Mouse (Mus musculus) erythroblast, adult 5-6 weeks (primary cell): ENCODE measurements around the gene Cnpy1. TPM values are rescaled to one million over a fixed set of nuclear protein-coding genes. Genes with fewer than 3 reads are reported as not detected.

Source experiments
- ATAC-seq: replicated peaks from 2 replicates; pipeline ENCODE4 v1.8.0; 2016; ENCODE audit warnings: moderate number of reproducible peaks, mild to moderate bottlenecking, moderate TSS enrichment, inconsistent platforms; ENCODE audit not compliant: poor library complexity, low FRiP score, severe bottlenecking
- total RNA-seq, 2 experiments: library from RNA; stranded (forward) in 1 of 2; stranded (reverse) in 1 of 2; fragments of 150-400 nt in 1 of 2; fragments of 200-764, 138-1000 nt in 1 of 2; gene quantifications; 2 replicates each; pipeline versions ENCODE4 v1.2.3 to v1.2.4; 2015 to 2017; ENCODE audit warnings: low replicate concordance in 2 of 2

Gene Cnpy1
- total RNA-seq, 2 experiments from 2014 or later = not detected

- ATAC-seq = no peak
These were observed 2.0 kb downstream of the Cnpy1 start for GRCm38 (mm10) chr5:28243501-28244177.

DNA sequence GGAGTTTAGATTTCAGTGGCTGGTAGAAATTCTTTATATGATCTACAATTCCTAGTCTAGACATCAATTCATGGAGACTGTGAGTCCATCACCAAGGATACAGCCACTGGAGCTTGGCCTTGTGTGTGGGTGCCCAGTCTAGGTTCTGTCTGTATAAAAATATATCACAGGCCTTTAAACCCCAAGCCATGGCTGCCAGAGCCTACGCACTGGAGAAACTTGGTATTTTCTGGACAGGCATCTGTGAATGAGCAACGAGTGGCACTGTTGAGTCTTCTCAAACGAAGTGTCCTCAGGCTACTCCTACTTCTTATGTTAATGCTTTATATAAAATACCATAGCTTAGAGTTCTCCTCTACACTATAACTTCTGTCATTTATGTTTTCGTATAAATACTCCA, 4.2 kb downstream of the Cnpy1 start:
- no peak for ATAC-seq

DNA sequence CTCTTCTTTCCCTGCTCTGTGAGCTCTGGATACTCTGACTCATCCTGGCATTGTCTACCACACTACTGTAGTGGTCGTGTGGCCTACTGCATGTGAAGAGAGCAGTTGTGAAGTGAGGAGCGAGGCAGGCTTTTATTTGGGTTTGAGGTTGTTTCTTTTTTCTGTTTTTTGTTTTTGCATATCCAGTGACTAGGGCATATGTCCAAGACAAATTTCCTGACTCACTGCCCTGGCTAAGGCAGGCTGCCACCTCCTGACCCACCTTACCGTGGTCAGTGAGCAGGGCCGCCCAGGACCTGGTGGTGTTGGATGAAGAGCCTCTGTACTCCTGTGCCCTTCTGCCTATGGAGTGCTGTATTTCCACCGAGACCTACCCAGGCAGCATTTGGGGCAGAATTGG, 5.8 kb downstream of the Cnpy1 start:
- no peak for ATAC-seq

DNA sequence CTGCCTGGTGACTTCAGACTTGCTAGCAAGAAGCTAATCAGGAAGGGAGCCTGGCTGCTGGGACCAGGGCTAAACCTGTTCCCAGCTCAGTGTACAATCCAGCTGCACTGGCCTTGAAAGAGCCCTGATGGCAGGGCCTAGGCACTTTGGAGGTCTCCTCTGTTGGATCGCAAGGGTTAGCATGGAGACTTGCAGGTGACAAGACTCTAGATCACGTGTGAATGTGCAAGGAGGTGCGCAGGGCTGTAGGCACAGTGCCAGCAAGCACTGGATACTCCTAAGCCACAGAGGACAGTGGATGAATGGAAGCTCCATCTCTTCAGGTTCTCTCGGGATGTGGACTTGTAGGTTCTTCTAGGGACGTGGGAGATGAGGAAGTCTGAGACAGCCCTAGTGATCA, 6.7 kb downstream of the Cnpy1 start:
- ATAC-seq = no peak

DNA sequence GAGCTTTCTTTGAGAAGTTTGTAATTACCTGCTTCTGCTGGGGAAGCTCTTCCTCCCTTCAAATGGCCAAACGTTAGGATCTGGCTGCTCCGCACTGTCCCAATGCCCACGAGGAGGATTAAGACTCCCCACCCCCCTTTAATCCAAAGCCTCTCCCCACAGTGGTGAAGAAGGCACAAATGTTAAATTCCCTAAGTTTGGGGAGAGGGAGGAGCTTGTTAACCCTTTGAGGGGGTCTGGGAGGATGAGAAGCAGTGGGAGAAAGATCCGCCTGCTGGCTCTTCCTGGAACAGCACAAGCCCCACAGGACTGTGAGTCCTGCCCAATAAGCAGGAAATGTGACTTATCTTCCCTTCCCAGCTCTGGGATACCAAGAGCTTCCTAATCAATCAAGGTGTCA, 7.5 kb downstream of the Cnpy1 start:
- ATAC-seq = no peak

GRCm38 (mm10) chr5:28237715-28238114, 7.9 kb downstream of the Cnpy1 start:
- no peak for ATAC-seq

GRCm38 (mm10) chr5:28237055-28237454, 8.6 kb downstream of the Cnpy1 start:
- no peak for ATAC-seq

DNA sequence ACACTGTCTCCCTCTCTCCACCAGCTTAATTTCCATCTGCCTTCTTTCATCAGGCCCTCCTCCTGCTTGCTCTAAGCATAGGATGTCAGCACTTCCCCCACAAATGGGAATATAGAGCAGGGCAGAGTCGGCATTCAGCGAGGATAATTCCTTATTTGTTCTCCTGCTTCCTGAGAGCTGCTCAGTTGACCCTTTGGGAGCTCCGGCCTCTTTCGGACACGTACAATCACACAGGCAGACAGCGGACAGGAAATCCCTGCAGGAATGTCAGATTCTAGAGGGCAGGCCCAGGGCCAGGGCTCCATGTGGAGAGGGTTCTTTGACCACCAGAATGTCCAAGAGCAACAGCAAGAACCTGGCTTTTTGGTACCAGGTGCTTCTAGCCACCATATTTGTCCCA, 9.5 kb downstream of the Cnpy1 start:
- ATAC-seq = no peak

DNA sequence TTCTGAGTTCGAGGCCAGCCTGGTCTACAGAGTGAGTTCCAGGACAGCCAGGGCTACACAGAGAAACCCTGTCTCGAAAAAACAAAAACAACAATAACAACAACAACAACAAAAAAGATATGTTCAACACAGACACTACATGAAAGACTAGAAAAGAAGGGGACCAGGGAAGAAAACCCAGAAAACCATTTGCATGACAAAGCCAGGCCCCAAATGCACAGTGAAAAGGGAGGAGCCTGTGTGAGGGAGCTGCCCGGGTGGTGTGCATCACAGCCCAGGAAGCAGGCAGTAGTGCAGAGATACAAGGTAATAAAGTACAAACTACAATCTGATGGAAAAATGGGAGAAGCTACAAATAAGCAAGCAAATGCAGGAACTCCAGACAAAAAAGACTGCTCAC, 13.5 kb downstream of the Cnpy1 start:
- no peak for ATAC-seq

DNA sequence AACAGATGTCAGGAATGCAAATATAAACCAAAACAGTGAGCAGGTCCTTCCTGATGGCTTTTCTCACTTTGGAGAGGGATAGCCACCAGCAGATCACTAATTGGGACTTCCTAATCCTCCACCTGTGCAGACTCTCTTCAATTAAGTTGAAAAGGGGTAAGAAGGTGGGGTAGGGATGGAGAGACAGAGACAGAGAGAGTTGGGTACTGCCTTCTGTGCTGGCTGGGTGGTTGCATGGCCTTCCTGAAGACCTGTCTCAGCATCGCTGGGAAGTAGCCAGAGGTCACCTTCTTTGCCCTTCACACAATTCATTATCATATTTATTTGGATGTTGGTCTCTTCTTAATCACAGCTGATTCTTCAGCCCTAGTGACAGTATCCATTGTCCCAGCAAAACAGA, 26.0 kb downstream of the Cnpy1 start:
- ATAC-seq = no peak

GRCm38 (mm10) chr5:28213441-28213840, 32.2 kb downstream of the Cnpy1 start:
- no peak for ATAC-seq

DNA sequence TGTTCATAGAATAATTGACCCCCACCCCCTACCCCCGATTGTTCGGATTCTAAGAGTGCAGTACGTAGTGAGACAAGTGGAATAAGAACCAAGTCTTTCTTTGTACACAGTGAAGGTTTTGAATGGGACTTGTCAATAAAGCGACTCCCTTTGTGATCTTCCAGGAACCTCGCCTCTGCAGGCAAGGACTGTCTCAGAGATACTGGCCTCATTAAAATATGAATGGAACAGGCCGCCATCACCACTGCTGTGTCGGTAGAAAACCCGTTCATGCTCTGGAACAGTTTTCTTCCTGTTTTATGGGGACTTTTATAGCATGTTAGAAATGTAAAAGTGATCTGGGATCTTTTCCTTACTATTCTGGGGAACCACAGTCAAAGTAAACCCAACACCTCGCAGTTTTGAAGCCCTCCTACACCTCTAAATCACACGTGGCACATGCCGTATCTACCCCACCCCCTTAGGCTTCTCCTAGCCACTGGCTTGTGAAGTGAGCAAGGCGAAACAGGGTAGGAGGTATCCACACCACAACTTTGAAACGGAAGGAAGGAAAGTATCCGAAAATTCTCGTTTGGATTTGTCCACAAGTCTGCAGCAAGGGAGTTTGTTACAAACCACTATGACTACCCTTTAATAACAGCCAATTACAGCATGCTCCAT, 33.8 kb downstream of the Cnpy1 start:
- ATAC-seq = no peak

GRCm38 (mm10) chr5:28210591-28211550, 34.7 kb downstream of the Cnpy1 start:
- ATAC-seq = no peak

- no peak for ATAC-seq
These were observed 35.8 kb downstream of the Cnpy1 start for GRCm38 (mm10) chr5:28209549-28210431.

GRCm38 (mm10) chr5:28208726-28209520, 36.7 kb downstream of the Cnpy1 start:
- ATAC-seq = no peak

DNA sequence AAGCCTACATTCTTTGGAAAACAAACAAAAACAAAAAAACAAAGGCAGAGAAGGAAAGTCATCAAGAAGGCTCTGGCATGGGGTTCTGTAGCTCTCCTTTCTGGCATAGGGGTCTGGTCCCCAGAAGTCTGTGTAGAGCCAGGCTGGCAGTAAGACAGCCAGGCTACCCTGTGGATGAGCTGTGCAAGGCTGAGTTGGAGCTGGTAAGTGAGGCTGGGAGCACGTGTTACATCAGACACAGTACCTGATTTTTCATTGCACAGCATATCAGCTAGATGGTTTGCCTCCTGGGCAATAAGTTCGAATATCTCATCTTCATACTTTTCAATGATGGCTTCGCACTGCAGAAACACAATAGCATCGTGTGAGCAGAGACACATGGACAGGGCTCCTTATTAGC, 38.6 kb downstream of the Cnpy1 start:
- ATAC-seq = no peak

GRCm38 (mm10) chr5:28206448-28206847, 39.2 kb downstream of the Cnpy1 start:
- ATAC-seq = no peak

- no peak for ATAC-seq
These were observed 40.9 kb downstream of the Cnpy1 start for GRCm38 (mm10) chr5:28204678-28205077.

DNA sequence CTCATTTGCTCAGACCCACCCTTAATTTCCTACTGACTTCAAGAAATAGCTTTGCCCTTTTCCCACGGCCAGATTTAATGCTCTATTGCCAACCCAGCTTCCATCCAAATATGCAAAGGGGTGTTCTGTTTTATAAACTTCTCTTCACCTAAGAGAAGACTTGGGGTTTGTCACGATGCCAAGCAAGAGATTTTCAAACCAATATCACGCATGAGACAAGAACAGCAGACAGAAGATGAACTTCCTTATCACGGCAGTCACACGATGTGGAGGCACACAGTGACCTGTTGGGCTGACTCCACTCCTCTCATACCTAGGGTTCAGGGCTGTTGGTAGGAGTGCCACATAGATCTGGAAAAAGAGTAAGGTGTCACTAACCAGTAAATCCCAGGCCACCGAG, 42.5 kb downstream of the Cnpy1 start:
- no peak for ATAC-seq
